Mouse (Mus musculus) olfactory bulb, adult 2 months (tissue): ENCODE measurements around the gene Pcid2.

ENCODE experiments used
- CTCF ChIP-seq: fragments of 200-500 bp; IDR thresholded peaks from 2 replicates; pipeline ENCODE4 v1.5.1; 2012; ENCODE audit warnings: low read depth, mild to moderate bottlenecking, low read length, moderate library complexity; ENCODE audit not compliant: insufficient read depth
- POLR2A ChIP-seq: fragments of 200-500 bp; IDR thresholded peaks from 2 replicates; pipeline ENCODE4 v1.6.1; 2012; ENCODE audit warnings: mild to moderate bottlenecking, low read depth, low read length, moderate library complexity; ENCODE audit not compliant: insufficient read depth

GRCm38 (mm10) chr8:13122887-13123421 lies 17.7 kb upstream of the Pcid2 start:
- TF ChIP-seq POLR2A = no peak
- TF ChIP-seq CTCF = no peak
